Comparison of ENCODE assay signal across 9 mouse cellular contexts in genomic region chr9:54821442-54822100, GRCm38 (mm10). TPM values are rescaled to one million over a fixed set of nuclear protein-coding genes. Genes with fewer than 3 reads are reported as not detected.
DNase-seq lines count a peak whose midpoint lies in the region; ATAC-seq and TF ChIP-seq lines count a peak whose summit lies in the region.
"Had no signal": no experiment of that assay in that cellular context is flagged by ENCODE, and none has a peak within 500 bp of the region (broad histone marks: within the 10 kb centered on the region; RNA-seq: fewer than 3 reads in every experiment).

No protein-coding gene starts in this region.

- H3K4me1 ChIP-seq in forebrain, embryonic 16.5 days (replicated peaks; ENCODE audit: control insufficient read depth, insufficient read depth, low read length): no peaks in the 10 kb centered on the region; the same call in 1 of the 2 replicates
- peaks cover 39% of the 10 kb centered on the region for H3K4me1 ChIP-seq in limb, embryonic 10.5 days
- no peaks in the 10 kb centered on the region for H3K4me1 ChIP-seq in midbrain, postnatal 0 days (ENCODE audit: insufficient read depth, low read length)
- H3K4me1 ChIP-seq: liver, embryonic 13.5 days had no signal

- H3K4me2 ChIP-seq in forebrain, embryonic 16.5 days (ENCODE audit: low read length): no peak overlapping the region
- H3K4me2 ChIP-seq in midbrain, postnatal 0 days (ENCODE audit: low read depth, low read length, poor library complexity, severe bottlenecking): no peak overlapping the region
- H3K4me2 ChIP-seq: liver, embryonic 13.5 days had no signal

- peak; percentile 74 for DNase-seq in heart, adult 11 months
- DNase-seq in heart, postnatal 25 days (ENCODE audit: low spot score): no peak
- peak; percentile 17 for DNase-seq in adrenal gland, postnatal 25 days
- DNase-seq in kidney, adult 8-10 months: peak; percentile 34 to 43
- DNase-seq in limb, embryonic 10.5 days (ENCODE audit: low spot score): no peak
- DNase-seq in midbrain, postnatal 0 days (ENCODE audit: low spot score): peak; percentile 87
- peak; percentile 38 for DNase-seq in thymus, postnatal 4 days
- DNase-seq: liver, embryonic 13.5 days had no signal

- peak; percentile 80 for TF ChIP-seq CTCF in midbrain, postnatal 0 days (IDR thresholded peaks at IDR 0.05)

- intact Hi-C loops in heart, postnatal 25 days (cut with DNase I): loop anchor here (1.0 to 10.0 kb wide), 2 partner anchors 83 to 207 kb away; no protein-coding TSS in a partner anchor

- ATAC-seq in forebrain, embryonic 16.5 days: peak; percentile 87
- ATAC-seq in midbrain, postnatal 0 days (ENCODE audit: low FRiP score): no peak

- H3K9me3 ChIP-seq in forebrain, embryonic 16.5 days (ENCODE audit: control insufficient read depth, low read length): no peaks in the 10 kb centered on the region
- H3K9me3 ChIP-seq in limb, embryonic 10.5 days (replicated peaks): no peaks in the 10 kb centered on the region
- no peaks in the 10 kb centered on the region for H3K9me3 ChIP-seq in midbrain, postnatal 0 days (ENCODE audit: low read length)
- H3K9me3 ChIP-seq: liver, embryonic 13.5 days had no signal

- no peaks in the 10 kb centered on the region for H3K27me3 ChIP-seq in forebrain, embryonic 16.5 days (replicated peaks; ENCODE audit: control insufficient read depth, insufficient read depth, low read length)
- no peaks in the 10 kb centered on the region for H3K27me3 ChIP-seq in limb, embryonic 10.5 days (ENCODE audit: low read depth, poor library complexity, severe bottlenecking)
- no peaks in the 10 kb centered on the region for H3K27me3 ChIP-seq in midbrain, postnatal 0 days (ENCODE audit: insufficient read depth, low read length)
- H3K27me3 ChIP-seq: liver, embryonic 13.5 days had no signal

- H3K9ac ChIP-seq in forebrain, embryonic 16.5 days (replicated peaks; ENCODE audit: low read depth, low read length): no peak overlapping the region
- H3K9ac ChIP-seq in midbrain, postnatal 0 days (replicated peaks; ENCODE audit: low read length, poor library complexity, severe bottlenecking): no peak overlapping the region
- H3K9ac ChIP-seq: liver, embryonic 13.5 days had no signal

- H3K27ac ChIP-seq in forebrain, embryonic 16.5 days (ENCODE audit: low read length): no peak overlapping the region
- peak overlapping the region; percentile 66 for H3K27ac ChIP-seq in limb, embryonic 10.5 days
- H3K27ac ChIP-seq in midbrain, postnatal 0 days (ENCODE audit: low read depth, low read length): no peak overlapping the region
- H3K27ac ChIP-seq: liver, embryonic 13.5 days had no signal

- H3K36me3 ChIP-seq in forebrain, embryonic 16.5 days (ENCODE audit: control insufficient read depth, insufficient read depth): no peaks in the 10 kb centered on the region
- no peaks in the 10 kb centered on the region for H3K36me3 ChIP-seq in limb, embryonic 10.5 days
- H3K36me3 ChIP-seq in midbrain, postnatal 0 days (ENCODE audit: insufficient read depth, low read length): no peaks in the 10 kb centered on the region
- H3K36me3 ChIP-seq: liver, embryonic 13.5 days had no signal

- H3K4me3 ChIP-seq in forebrain, embryonic 16.5 days (replicated peaks; ENCODE audit: low read length): no peak overlapping the region
- H3K4me3 ChIP-seq in limb, embryonic 10.5 days: no peak overlapping the region
- no peak overlapping the region for H3K4me3 ChIP-seq in midbrain, postnatal 0 days (ENCODE audit: low read depth, low read length)
- H3K4me3 ChIP-seq: liver, embryonic 13.5 days had no signal

- WGBS in forebrain, embryonic 16.5 days: 55% methylated on average over 5 of the region's 5 CpGs
- WGBS in limb, embryonic 10.5 days: 38% methylated on average over 5 of the region's 5 CpGs
- WGBS in midbrain, postnatal 0 days: 55% methylated on average over 5 of the region's 5 CpGs

RNA-seq across cellular contexts. Expression of gene Ireb2, which starts 42.0 kb away (rescaled TPM):
- total RNA-seq in heart, postnatal 25 days (2021): 10 to 100 TPM; 30.2 to 33.1 TPM
- total RNA-seq in adrenal gland, postnatal 25 days (2021): 63.1 and 64.0 TPM in 2 replicates
- polyA plus RNA-seq in forebrain, embryonic 16.5 days (2015; fragmentation: Nextera tagmentation; extraction: Ambion mirVana): 53.5 and 60.9 TPM in 2 replicates
- 40.6 and 46.7 TPM in 2 replicates for polyA plus RNA-seq in limb, embryonic 10.5 days (2016; fragmentation: Nextera tagmentation; extraction: Ambion mirVana)
- 38.5 and 58.1 TPM in 2 replicates for total RNA-seq in midbrain, postnatal 0 days (2014; rRNA removed)
- 16.5 and 18.5 TPM in 2 replicates for polyA plus RNA-seq in midbrain, postnatal 0 days (2015; fragmentation: Nextera tagmentation; extraction: Ambion mirVana)

RNA-seq across cellular contexts. Expression of gene Crabp1, which starts 57.0 kb away (rescaled TPM):
- not detected for total RNA-seq in heart, postnatal 25 days (2021)
- total RNA-seq in adrenal gland, postnatal 25 days (2021): 8.4 and 9.5 TPM in 2 replicates
- 44.7 and 55.4 TPM in 2 replicates for polyA plus RNA-seq in forebrain, embryonic 16.5 days (2015; fragmentation: Nextera tagmentation; extraction: Ambion mirVana)
- 615 and 856 TPM in 2 replicates for polyA plus RNA-seq in limb, embryonic 10.5 days (2016; fragmentation: Nextera tagmentation; extraction: Ambion mirVana)
- total RNA-seq in midbrain, postnatal 0 days (2014; rRNA removed): 18.4 and 20.4 TPM in 2 replicates
- 26.3 and 33.1 TPM in 2 replicates for polyA plus RNA-seq in midbrain, postnatal 0 days (2015; fragmentation: Nextera tagmentation; extraction: Ambion mirVana)

Comparison
In these comparisons a context has a peak if more than half of its experiments do, and no peak if none do; other contexts are left out.
1. DNase-seq: peak in heart, adult 11 months (single experiment), adrenal gland, postnatal 25 days (single experiment), kidney, adult 8-10 months (2 of 2), midbrain, postnatal 0 days (single experiment) and thymus, postnatal 4 days (single experiment); none in heart, postnatal 25 days (single experiment) and limb, embryonic 10.5 days (single experiment).